Mouse (Mus musculus) ovary, postnatal 36 days (tissue): ENCODE results near the gene Rhbdl1.
A peak's percentile ranks its signal among the peaks of the same experiment; 100 is the strongest.
"Not testable (repeated sequence)": the region's sequence is repeated elsewhere in the genome, so short reads cannot be mapped to it uniquely, and the experiment has no call there.

Source experiments
- DNase-seq: peaks from one replicate; pipeline ENCODE4 v3.0.0; 2022; ENCODE audit warnings: low spot score, mixed read lengths

Gene Rhbdl1

DNA sequence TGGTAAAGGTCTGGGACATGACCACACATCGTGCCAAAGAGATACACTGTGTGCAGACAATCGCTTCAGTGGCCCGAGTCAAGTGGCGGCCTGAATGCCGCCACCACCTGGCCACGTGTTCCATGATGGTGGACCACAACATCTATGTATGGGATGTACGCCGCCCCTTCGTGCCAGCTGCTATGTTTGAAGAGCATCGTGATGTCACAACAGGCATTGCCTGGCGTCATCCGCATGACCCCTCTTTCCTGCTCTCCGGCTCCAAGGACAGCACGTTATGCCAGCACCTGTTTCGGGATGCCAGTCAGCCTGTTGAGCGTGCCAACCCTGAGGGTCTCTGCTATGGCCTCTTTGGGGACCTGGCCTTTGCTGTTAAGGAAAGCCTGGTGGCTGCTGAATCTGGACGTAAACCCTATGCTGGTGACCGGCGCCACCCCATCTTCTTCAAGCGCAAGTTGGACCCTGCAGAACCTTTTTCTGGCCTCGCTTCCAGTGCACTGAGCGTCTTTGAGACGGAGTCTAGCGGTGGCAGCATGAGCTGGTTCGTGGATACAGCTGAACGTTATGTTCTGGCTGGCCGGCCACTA is 11.0 kb downstream of the Rhbdl1 start:
- no peak for DNase-seq

DNA sequence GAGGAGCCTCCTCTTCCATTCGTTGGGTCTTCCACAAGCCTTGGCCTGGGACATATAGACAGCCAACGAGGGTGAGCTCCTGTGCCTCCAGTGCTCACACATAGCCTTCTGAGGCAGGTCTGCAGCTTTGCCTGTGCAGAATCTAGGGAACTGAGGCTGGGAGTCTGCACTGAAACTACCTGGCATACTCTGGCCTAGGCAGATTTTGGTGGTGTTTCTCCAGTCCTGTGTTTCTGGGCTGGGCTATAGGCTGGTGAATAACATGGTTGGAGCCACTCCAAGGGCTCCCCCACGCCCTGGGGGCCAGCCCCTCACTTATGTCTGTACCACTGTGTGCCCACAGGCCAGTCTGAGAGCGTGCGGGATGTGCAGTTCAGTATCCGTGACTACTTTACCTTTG is 11.8 kb downstream of the Rhbdl1 start:
- DNase-seq, result no peak

DNA sequence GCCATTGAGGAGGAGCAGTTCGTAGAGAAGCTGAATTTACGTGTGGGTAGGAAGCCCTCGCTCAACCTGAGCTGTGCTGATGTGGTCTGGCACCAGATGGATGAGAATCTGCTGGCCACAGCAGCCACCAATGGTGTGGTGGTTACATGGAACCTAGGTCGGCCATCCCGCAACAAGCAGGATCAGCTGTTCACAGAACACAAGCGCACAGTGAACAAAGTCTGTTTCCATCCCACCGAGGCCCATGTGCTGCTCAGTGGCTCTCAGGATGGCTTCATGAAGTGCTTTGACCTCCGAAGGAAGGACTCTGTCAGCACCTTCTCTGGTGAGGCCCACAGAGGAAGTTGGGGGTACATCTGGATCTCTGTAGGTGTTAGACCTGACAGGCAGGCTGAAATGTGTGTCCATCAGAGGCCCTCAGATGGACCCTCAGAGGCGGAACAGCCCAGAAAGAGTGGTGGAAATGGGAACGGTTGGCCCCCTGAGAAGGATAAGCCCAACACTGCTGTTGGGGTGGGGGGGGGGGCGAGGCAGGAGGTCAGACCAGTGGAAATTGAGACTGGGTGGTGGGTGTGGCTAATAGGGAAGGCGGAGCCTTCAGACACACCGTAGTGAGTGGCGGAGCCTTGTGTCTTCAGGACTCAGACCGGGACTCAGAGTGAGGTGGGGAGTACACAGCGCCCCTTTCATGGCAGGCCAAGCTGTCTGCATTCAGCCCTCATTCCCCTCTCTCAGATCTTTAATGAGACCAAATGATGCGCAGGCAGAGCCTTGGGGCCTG is 12.5 kb downstream of the Rhbdl1 start:
- DNase-seq, result no peak

- DNase-seq, result peak; percentile 64
Observed at GRCm38 (mm10) chr17:25823452-25823851, 13.6 kb downstream of the Rhbdl1 start, which contains the start of gene Wdr24. Gene Wdr24 (plus strand): TSS chr17:25823627.

- no peak for DNase-seq
Observed at GRCm38 (mm10) chr17:25818851-25819780, 18.0 kb downstream of the Rhbdl1 start.

DNA sequence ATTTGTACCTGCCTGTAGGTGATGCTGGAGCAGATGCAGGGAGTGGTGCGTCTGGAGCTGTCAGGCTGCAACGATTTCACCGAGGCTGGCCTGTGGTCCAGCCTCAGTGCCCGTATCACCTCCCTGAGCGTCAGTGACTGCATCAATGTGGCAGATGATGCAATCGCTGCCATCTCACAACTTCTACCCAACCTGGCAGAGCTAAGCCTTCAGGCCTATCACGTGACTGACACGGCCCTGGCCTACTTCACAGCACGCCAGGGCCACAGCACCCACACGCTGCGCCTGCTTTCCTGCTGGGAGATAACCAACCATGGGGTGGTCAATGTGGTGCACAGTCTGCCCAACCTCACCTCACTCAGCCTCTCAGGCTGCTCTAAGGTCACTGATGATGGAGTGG is 19.4 kb downstream of the Rhbdl1 start:
- no peak for DNase-seq

GRCm38 (mm10) chr17:25813471-25813870 is 23.6 kb downstream of the Rhbdl1 start:
- DNase-seq, result peak; percentile 89

- DNase-seq, result no peak
Observed at GRCm38 (mm10) chr17:25810890-25811289, 26.2 kb downstream of the Rhbdl1 start.

DNA sequence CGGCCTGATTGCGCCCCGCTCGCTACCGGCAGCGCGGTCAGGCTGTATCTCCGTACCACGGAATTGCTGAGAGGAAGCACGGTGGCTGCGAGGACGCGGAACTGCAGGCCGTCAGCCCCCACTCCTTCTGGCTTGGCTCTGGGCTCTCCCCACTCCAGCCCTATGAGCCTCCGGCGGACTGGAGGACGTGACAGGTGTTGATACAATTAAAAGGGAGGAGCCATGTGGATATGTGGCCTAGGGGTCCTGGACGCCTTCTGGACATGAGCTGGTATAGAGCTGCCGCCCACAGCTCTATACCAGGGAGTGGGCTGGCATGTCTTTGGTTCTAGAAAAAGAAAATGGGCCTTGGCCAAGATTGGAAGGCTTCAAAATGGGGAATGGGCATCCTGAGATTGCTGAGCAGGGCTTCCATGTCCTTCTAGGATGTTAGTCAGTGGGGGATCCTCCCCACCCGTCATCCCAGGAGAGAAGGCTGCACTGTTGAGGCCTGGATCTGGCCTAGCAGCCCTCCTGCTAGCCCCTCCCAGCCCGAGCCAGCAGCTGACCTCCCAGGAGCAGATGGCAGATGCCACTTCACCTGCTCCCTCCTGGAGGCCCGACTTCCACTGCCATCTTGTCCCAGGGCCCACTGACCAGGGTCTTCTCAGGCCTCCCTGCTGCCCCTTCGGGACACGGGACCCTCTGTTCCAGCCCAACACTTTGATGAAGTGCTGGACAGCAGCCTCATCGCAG is 27.3 kb downstream of the Rhbdl1 start:
- DNase-seq, result no peak

DNA sequence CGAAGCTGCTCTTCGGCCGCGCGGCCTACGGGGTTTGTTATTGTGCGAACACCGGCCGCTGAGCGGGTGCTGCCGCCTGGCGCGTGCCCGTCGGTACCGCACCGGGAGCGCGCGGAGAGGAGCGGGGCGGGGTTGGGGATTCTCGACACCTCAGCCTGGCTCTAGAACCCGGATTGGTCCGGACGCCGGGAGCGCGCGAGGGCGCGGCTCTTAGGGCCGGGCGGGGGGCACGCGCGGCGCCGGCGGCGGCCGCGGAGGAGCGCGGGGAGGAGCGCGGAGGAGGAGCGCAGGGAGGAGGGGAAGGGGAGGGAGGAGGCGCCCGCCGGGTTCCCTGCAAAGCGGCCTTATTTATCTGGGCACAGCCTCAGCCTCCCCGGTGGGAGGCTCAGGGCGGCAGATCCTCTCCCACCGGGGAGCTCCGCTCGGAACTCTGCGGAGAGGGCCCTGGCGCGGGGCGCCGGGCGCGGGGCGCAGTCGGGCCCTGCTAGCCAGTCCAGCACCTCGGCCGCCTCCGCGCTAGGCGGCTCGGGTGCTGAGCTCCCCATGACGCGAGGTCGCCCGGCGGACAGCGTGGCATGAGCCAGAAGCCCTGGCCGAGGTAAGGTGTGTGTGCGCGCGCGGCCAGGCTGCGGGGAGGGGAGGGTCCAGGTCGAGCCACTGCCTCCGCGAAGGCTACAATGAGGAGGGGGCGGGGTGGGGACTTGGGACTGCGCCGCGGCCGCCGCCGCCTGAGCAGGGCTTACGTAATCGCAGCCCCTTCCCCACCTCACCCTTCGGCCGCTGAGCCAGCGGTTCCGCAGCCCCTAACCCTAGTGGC is 28.1 kb downstream of the Rhbdl1 start, which contains the start of gene Fbxl16:
Gene Fbxl16, plus strand, starts transcription at position 297 of the 817 bp plus-strand sequence.
- peak; percentile 71 for DNase-seq

GRCm38 (mm10) chr17:25808028-25808427 is 29.1 kb downstream of the Rhbdl1 start:
- no peak for DNase-seq

GRCm38 (mm10) chr17:25807452-25807851 is 29.6 kb downstream of the Rhbdl1 start:
- not testable (repeated sequence) for DNase-seq

DNA sequence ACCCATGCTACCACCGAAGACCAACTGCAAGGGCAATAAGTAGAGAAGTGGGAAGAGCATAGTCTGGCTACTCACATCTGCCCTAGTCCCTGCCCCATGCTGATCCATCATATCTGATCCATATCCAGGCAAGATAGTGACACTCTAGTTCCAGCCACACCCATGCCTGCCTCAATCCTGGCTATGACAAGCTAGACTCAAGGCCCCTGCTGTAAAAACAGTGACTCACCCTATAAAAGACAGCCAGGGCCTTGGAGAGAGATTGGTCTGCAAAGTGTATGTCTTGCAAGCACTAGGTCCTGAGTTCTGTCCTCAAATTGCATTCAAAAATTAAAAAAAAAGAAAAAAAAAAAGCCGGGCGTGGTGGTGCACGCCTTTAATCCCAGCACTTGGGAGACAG is 30.6 kb downstream of the Rhbdl1 start:
- no peak for DNase-seq

GRCm38 (mm10) chr17:25802825-25803517 is 34.1 kb downstream of the Rhbdl1 start:
- peak; percentile 10 for DNase-seq

DNA sequence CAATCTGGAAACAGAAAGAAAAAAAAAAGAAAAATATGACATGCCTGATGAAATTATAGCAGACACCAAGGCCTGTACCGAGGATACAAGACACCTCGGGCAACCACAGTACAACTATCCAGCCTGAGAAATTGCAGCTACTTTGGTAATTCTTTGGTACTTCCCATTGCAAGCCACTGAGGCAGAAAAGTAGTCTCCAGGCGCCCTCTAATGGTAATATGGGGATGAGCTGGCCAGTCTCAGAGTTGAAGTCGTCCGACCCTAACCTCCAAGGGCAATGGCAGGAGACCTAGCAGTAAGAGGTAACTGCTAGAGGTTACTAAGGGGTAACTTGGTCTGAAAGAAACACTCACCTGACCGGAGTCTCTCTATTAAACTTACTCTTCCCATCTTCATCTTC is 36.1 kb downstream of the Rhbdl1 start:
- peak; percentile 50 for DNase-seq

DNA sequence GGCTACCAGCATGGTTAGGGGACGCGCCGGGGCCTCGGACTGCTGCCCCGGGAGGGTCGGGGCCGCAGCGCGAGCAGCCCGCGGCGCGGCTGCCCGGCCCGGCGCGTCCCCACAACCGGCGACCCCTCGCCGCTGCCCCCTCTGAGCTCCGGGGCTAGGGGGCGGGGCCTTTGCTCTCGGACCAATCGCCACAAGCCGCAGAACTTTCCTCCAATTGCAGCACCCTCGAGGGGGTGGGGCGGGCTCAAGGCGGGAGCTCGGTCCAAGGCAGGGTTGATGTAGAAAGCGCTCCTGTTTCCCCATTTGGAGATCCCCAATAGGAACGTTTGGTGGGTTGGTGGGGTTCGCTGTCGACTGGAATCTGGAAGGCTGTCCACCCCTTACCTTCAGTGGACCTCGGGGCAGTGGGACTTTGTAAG is 40.1 kb downstream of the Rhbdl1 start, which contains the start of gene Metrn:
Gene Metrn, minus strand, starts transcription at position 186 of the 419 bp plus-strand sequence.
- peak; percentile 86 for DNase-seq

DNA sequence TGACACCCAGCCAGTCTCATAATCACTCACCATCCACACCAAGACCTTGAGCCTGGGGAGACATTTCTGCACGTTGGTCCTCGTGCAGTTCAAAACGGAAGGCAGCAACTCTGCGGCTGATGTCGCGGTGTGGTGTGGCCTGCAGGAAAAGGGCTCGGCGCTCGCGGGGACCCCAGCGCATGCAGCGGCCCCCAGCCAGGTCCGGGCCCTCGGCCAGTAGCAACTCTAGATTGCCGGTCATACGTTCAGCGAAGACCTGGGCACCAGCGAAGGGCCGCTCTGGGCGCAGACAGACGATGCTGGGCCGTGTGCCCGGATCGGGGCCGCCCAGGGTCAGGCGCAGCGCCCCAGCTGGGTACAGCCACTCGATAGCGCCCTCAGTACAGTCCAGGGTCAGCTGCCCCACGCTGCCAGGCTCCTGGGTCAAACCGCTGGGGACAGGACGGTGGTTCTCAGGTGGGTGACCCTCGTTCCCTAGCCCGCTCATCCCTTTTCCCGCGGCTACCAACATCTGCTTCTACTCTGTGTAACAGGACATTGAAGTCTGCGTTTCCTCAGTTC is 40.8 kb downstream of the Rhbdl1 start:
- DNase-seq, result no peak

- DNase-seq, result no peak
Observed at GRCm38 (mm10) chr17:25795609-25796092, 41.4 kb downstream of the Rhbdl1 start, which contains the start of gene AC134908.4. Gene AC134908.4 (minus strand): TSS chr17:25795659.

- no peak for DNase-seq
Observed at GRCm38 (mm10) chr17:25794998-25795397, 42.1 kb downstream of the Rhbdl1 start.
